Mouse (Mus musculus): ENCODE measurements around the gene Stx8. TPM values are rescaled to one million over a fixed set of nuclear protein-coding genes. Genes with fewer than 3 reads are reported as not detected.

Stx8 gene
- polyA plus RNA-seq, 1 experiment = 4.9 TPM

DNA sequence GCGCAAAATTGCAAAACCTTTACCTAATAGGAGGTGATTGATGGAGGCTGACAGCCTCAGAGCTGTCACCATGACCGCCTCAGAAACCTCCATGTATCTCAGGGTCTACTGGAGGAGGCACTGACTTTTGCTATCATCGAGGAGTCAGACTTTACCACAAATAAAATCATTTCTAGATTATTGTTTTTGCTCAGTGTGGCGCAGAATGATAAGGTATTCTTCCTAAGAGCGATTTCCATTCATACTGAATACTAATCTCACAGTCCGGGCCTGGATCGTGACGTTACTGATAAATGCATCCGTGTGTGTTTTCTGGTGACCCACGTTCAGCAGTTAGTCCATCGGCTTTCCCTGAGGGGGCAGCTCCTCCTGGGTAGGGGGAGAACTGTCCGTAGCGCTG, 153.1 kb downstream of the Stx8 start:
- WGBS = 95% methylated on average over 13 of the region's 13 CpGs
- no peak for DNase-seq (ENCODE audit: low read depth, low spot score)

DNA sequence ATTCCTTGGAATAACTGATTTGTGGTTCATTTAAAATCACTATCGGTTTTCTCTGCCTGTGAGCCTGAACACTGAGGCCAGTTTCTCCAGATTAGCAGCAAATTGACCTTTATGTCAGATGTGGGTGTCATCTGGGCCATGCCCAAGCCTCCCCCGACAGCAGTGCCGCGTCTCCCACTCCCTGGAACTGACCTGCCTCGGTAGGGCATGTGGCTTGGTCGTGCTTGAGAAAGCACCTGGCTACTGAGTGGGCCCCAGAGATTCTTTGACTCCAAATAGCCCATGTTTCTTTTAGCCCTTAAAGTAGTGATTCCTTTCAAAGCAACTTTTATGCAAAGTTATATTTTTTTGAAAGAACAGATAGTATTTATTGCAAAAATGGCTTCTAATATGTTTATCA, 155.3 kb downstream of the Stx8 start:
- no peak for DNase-seq (ENCODE audit: low read depth, low spot score)
- 78% methylated on average over 6 of the region's 6 CpGs for WGBS

DNA sequence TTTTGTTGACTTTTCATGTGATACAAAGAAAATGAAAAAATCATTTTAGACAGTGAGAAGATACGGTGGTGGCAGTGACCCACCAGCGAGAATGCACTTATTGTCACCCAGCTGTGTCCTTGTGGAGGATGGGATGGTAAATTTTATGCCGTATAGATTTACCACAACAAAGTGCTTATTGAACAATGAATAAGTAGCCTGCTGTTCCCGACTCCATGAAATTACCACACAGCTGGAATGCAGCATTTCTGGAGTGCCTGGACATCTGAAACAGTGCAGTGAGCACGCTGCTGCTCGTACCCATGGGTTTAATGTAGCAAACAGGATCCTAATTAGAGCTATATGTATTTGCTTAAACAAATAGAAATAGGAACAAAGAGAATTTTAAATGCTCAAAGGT, 155.7 kb downstream of the Stx8 start:
- no peak for DNase-seq (ENCODE audit: low read depth, low spot score)
- WGBS = 75% methylated on average over 6 of the region's 6 CpGs

DNA sequence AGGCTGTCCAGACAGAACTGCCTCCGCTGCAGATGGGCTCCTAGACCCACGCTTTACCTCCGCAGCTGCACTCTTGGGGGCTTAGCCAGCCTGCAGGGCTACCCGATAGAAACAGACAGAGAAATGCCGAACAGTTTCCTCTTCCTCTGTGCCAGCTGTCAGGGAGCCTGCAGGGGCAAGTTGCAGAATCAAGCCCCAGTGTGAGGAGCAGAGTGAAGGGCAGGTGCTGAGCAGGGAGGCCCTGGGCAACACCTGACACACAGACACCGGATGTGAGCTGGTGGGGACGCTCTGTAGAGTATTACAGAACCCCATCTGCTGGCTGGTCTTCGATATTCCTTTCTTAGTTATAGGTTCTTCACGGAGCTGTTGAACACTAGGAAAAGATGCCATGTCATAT, 160.1 kb downstream of the Stx8 start:
- 90% methylated on average over 9 of the region's 9 CpGs for WGBS
- no peak for DNase-seq (ENCODE audit: low read depth, low spot score)

DNA sequence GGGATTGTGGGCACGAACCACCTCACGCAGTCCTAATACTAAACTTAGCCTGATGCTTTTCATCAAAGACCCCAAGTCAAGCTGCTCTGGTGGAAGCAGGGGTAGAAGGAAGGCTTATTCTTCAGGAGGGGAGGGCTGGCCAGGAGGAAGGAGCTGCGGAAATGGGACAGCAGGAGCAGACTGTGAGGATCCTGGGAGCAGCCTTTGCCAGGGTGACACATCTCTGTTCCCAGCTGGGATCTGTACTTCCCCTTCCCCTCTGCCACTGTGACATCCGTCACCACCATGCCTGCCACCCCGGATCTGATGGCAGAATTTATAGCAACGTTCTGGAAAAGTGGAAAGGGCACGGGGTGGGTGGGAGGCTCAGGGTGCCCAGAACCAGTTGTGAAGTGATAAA, 168.5 kb downstream of the Stx8 start:
- DNase-seq (ENCODE audit: low read depth, low spot score) = no peak
- 81% methylated on average over 7 of the region's 7 CpGs for WGBS

DNA sequence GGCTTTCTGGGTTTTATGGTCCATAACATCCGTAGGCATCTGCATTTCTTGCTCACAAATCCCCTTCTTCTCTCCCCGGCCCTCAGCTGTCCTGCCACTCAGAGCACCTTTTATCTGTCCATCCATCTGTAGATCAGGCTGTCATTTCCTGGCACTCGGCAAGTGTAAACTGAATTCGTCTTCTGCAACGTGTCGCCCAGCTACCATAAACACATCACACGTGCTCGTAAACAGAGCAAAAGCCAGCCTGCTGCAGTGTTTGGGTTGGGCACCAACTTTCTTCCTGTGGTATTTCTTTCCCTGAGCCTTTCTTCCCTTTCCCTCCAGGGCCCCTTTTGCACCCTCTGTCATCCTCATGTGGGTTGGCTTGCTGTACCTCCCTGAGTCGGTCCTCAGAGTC, 169.4 kb downstream of the Stx8 start:
- no peak for DNase-seq (ENCODE audit: low read depth, low spot score)
- 20% methylated on average over 9 of the region's 9 CpGs for WGBS

DNA sequence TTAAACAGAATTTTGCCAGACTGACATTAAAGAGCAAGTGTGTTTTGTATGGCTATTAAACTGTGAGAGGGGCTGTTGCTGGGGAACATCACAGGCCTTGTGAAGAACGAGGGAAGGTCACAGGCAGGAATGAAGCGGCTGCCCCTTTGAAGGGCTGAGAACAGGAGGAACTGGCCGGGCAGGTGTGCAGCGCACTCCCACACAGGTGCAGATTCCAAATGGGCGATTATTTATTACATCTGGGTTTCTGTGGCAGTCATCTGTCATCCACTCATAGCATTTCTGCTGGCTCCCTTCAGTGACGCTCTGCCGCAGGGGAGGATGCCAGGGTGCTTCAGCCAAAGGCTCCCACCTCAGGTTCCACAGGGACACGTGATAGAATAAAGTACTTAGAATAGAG, 170.7 kb downstream of the Stx8 start:
- DNase-seq (ENCODE audit: low read depth, low spot score) = no peak
- 54% methylated on average over 8 of the region's 8 CpGs for WGBS

DNA sequence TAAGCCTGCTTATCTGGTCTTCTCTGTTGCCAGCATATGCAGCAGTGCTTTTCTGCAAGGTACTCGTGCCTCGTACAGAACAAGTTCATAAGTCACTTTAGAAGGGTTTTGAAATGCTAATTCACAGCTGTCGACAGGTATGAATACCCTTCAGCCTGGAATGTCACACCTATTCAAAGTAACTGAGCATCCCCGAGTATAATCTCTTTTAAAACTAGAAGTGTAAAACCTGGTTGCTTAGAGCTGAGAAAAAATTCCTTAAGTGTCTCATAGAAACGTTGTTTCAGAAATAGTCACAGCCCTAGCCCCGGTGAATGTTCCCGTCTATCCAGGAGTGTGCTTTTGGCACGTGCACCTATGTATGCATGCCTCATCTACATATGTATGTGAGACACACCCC, 176.3 kb downstream of the Stx8 start:
- DNase-seq (ENCODE audit: low read depth, low spot score) = no peak
- WGBS = 72% methylated on average over 8 of the region's 8 CpGs

DNA sequence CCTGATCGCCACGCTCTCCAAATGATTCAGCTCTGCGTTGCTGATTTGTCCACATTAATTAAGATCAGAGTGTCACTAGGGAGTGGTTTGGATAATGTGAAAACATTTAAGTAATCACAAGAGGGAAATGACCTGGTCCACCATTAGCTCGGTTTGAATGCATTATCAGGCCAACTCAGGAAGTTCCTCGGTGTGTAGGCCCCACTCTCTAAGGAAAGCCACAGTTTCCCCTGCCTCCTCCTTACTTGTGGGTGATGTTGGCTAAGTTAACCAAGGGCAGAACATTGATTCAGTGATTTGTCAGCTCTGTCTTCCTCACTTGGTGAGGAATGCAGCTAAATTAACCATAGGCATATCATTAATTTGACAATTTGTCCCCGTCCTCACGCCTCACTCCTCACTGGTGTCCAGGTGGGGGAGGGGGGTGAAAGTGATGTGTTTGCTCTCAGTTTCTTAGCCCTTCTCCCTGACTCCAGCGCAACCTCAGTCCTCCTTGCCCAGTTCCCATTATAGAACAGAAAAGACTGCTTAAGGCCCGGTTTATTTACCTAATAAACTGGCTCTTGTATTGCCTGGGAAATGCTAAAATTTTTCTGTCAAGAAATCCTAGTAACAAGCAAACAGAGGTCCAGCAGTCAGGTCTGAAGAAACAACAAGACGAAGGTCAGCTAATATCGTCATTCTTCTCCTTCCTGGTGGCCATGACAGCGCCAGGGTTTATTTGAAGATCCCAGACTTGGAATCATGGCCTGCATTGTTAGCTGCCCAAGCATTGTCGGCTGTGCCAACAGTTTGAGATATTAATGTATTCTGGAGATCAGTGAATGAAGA, 178.5 kb downstream of the Stx8 start:
- 65% methylated on average over 13 of the region's 13 CpGs for WGBS
- DNase-seq (ENCODE audit: low read depth, low spot score) = no peak

DNA sequence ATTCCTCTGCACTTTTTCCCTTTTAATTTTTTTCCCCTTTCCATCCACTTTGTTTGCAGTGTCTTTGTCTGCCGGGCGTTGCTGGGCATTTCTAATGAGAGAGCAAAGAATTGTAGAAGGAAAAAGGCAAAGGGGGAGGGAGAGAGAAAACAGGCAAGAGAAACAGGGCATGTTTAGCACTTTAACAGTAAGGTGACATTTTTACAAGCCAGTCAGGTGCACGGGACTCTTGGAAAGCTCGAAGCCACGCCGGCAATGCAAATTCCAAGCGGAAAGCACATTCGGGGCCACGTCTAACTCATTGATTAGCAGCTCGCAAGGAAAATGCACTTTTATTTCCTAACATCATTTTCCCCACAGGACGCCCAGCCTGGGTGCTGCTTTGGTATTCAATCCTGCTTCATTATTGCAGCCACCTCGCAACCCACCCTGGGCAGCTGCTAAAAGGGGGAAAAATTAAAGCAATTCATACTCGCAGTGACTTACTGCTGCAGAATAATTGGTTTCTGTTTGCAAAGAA, 179.1 kb downstream of the Stx8 start:
- DNase-seq (ENCODE audit: low read depth, low spot score) = no peak
- 59% methylated on average over 13 of the region's 13 CpGs for WGBS

DNA sequence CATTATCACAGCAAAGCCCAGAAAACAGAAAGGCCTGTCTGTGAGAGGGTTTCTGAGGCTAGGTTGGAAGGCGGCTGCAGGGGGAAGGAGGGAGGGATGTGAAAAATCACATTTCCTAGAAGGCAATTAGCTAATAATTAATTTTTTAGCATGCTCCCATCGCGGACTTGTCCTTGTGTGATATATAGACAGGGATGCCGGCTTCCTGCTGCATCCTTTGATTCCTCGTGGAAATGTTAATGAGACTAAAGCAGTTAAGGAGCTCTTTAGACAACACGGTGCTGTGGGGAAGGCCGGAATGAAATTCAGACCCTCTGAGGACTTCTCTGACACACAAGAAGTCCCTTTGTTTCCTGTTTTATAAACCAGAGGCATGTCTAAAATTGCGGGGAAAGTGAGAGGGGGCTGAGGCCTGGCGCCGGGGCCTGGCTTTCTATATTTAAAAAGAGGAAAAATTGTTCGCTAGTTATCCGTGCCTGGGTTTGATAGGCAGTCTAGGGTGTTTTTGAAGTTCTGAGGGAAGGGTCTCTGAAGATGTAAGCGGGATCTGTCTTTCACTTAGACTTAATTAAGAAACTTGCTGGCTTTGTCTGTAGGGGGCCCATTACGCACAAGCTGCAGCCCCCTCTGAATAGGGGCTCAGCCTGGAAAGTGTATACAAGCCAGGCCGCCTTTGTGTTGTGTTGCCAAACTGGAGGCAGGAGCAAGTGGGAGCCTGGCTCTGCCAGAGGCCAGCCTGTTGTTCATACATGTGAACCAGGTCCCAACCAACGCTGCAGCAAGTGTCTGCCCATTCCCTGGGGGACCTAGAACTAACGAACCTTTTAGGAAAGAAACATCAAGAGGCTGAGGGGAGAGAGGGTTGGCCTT, 179.8 kb downstream of the Stx8 start:
- DNase-seq (ENCODE audit: low read depth, low spot score) = no peak
- WGBS = 76% methylated on average over 17 of the region's 17 CpGs

DNA sequence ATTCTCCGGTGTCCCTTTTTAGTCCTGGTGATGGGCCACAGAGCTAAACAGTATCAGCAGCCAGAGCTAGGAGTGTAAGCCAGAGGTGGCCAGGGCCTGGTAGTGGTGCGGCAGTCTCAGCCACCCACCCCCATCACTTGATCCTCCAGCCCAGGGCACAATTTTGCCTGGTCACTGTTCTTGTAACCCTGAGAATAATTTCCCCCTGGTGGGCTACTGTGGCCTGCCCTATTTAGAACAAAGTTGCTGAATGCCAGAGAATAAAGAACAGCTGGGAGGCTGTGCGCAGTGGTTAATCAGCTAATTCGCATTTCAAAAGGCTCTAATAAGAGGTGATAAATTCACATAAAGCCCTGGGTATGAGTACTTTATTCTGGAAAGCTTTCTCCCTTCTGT, 180.5 kb downstream of the Stx8 start:
- DNase-seq (ENCODE audit: low read depth, low spot score) = no peak
- 94% methylated on average over 4 of the region's 4 CpGs for WGBS

DNA sequence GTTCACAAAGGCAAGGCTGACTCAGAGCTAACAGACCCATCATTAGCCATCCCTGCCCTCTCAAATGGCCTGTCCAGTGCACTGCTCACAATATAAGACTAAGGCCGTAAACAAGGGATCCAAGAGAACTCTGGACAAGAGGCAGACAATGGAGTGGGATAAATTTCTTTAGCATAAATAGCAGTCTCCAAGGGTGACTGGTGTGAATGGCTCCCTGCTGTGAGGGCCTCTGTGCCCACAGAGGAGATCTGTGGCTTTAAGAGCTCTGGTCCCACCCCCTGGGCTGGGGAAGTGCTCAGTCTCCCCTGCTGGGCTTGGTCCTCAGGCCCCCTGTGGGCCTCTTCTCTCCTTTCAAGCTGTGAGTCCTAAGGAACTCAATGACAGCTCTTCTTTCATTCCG, 184.9 kb downstream of the Stx8 start:
- DNase-seq (ENCODE audit: low read depth, low spot score) = no peak
- 89% methylated on average over 2 of the region's 2 CpGs for WGBS

DNA sequence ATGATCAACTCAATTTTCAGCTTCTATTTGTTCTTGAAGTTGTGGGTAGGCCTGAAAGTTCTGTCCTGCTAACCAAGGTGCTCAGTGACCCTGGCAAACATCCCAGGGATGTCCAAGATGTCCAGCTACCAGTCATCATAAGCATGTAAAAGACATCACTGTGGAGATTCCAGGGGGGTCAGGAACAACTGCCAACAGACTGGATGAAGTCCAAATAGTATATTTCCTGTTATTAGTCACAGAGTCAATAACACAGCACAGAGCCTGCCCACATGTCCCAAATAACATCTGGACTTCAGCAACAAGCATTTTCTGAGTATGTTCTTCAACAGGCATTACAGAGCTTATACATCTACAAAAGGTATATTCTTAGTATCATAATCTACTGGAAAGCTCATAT, 189.8 kb downstream of the Stx8 start:
- no peak for DNase-seq (ENCODE audit: low read depth, low spot score)

DNA sequence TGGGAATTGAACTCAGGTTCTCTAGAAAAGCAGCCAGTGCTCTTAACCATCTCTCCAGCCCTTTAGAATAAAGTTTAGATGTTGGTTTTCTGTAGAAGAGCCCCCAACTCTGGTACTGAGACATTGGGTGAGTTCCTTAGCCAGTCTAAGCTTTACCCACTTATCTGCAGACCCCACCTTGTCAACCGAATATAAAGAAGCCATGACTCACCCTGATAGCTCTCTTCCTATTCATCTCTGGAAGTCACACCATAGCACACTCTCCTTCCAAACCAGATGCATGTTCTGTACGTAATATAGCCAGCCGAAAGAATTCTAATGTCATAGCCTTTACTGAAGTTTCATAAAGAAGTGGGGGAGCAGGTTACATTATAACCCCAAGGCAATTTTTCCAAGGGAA, 192.2 kb downstream of the Stx8 start:
- DNase-seq (ENCODE audit: low read depth, low spot score) = no peak
- 95% methylated on average over 3 of the region's 3 CpGs for WGBS

DNA sequence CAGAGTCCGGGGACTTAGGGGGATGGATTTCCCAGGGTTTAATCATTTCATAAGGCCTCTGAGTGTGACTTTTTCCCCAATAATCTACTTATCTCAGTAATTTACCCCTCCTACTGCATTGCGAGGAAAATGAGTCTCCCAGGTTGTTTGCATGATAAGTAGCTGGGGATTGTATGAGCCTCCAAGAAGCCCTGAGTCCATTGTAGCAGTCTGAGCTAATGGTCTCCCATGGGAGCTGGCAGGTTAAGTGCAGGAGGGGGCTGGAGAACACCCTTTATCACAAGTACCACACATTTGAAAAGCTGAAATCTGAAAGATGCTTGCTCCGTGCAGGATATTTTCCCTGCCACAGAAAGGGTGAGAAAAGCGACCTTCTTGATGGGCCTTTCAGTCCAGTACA, 193.9 kb downstream of the Stx8 start:
- 95% methylated on average over 4 of the region's 4 CpGs for WGBS
- no peak for DNase-seq (ENCODE audit: low read depth, low spot score)

DNA sequence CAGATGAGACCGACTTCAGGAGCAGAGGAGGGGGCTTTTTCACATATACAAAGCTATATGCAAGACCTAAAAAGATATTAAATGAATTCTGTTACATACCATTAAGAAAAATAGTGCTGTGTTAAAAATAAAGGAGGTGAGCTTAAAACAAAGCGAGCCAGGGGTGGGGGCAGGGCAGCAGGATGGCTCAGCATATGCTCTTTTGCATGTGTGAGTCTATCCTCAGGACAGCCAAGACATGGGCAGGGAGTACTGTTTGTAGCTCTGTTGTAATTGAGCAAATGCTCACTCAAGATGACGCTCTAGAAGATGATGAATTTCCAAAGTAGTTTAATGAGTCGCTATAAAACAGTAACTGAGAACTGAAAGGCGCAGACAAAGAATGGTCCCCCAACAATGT, 198.4 kb downstream of the Stx8 start:
- WGBS = 93% methylated on average over 5 of the region's 5 CpGs
- no peak for DNase-seq (ENCODE audit: low read depth, low spot score)

DNA sequence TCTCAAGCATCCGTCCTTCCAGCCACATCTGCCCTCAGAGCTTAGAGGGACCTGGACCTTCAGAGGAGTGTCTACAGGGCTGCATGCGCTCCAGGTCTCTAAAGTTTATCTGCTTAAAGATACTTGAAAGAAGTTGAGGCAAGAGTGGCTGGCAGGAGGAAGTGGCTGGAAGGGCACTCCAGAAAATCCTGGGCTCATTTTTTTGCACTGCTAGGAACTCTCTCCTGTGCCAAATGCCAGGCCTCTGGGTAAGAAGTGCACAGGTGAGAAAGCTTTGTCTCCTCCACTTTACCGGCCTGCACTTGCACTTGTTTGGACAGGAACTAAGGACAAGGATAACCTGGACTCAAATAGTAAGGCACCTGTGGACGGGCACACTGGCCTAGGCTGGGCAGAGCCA, 202.4 kb downstream of the Stx8 start:
- WGBS = 90% methylated on average over 4 of the region's 4 CpGs

DNA sequence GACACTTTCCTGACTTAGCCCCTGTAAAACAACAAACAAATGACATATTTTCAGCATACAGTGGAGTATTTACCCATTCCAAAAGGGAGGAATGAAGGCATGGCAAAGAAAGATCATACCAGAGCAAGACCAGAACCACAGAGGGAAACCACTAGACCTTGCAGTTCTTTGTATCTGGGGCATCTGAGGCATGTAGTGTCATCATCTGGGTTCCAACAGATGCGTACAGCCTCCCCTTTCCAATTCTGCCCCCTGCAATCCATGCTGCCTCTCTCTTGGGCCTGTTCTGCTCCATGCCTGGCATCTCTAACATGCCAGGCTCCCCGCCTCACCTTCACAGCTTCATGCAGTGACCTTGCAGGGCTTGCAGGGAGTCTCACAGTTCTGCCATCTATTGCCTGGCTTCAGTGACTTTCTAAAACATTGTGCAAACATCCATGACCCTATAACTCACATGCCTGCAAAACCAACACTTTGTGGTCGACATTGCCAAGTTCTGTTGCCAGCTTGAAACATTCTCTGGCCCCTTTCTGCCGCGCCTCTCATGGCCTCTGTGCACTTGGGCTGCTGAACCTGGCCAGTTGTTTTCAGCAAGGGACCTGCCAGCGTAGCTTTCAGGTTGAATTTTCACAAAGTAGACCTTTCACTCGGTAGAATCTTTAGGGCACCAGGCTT, 206.1 kb downstream of the Stx8 start:
- 80% methylated on average over 7 of the region's 7 CpGs for WGBS
- no peak for DNase-seq (ENCODE audit: low read depth, low spot score)

More for the DNA sequence above, 202.4 kb downstream of the Stx8 start:
- no peak for DNase-seq (ENCODE audit: low read depth, low spot score)

DNA sequence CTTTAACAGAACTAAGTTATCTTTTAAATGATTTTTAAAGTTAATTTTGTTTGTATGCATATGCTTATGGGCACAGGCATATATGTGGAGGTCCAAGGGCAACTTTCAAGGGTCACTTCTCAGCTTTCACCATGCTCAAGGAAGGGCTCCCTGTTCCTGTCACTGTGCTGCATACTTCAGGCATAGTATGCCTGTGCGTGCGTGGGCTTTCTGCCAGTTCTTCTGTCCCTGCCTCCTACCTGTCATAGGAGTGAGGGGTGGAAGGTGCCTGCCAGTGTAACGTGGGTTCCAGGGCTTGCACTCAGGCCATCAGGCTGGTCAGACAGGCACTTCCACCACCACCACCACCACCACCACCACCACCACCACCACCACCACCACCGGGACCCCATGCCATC, 206.7 kb downstream of the Stx8 start:
- 68% methylated on average over 4 of the region's 4 CpGs for WGBS
- DNase-seq (ENCODE audit: low read depth, low spot score) = no peak
